Mouse (Mus musculus) thymus, adult 2 months (tissue): Measurements from ENCODE around the gene Sh3d19. TPM values are rescaled to one million over a fixed set of nuclear protein-coding genes. Genes with fewer than 3 reads are reported as not detected.
A peak's percentile ranks its signal among the peaks of the same experiment; 100 is the strongest.

Experiments used
- DNase-seq: peaks from one replicate; pipeline ENCODE4 v3.0.0; 2021
- H3K27ac ChIP-seq: fragments of 200-500 bp; 2 replicates; pipeline ENCODE4 v1.5.1; 2012; ENCODE audit warnings: low read length, control low read depth; ENCODE audit not compliant: control insufficient read depth, insufficient read depth
- H3K27me3 ChIP-seq: fragments of 200-500 bp; 2 replicates; pipeline ENCODE4 v1.6.1; 2012; ENCODE audit warnings: mild to moderate bottlenecking, low read length, moderate library complexity, mixed read lengths; ENCODE audit not compliant: control insufficient read depth, insufficient read depth
- H3K36me3 ChIP-seq: fragments of 200-500 bp; 2 replicates; pipeline ENCODE4 v1.6.1; 2012; ENCODE audit warnings: mild to moderate bottlenecking, low read length, moderate library complexity; ENCODE audit not compliant: control insufficient read depth, insufficient read depth
- H3K4me1 ChIP-seq: fragments of 200-500 bp; replicated peaks from 2 replicates; pipeline ENCODE4 v1.6.1; 2012; ENCODE audit warnings: low read length; ENCODE audit not compliant: control insufficient read depth, insufficient read depth
- H3K4me3 ChIP-seq: fragments of 200-500 bp; 2 replicates; pipeline ENCODE4 v1.5.1; 2012; ENCODE audit warnings: mild to moderate bottlenecking, low read length, control low read depth, moderate library complexity; ENCODE audit not compliant: control insufficient read depth, insufficient read depth
- CTCF ChIP-seq: fragments of 200-500 bp; IDR thresholded peaks from 2 replicates; pipeline ENCODE4 v1.5.1; 2012; ENCODE audit warnings: mild to moderate bottlenecking, control low read depth, low read length, moderate library complexity, borderline replicate concordance; ENCODE audit not compliant: control insufficient read depth, poor library complexity, insufficient read depth; ENCODE audit errors: extremely low read depth
- POLR2A ChIP-seq: fragments of 200-500 bp; IDR thresholded peaks from 2 replicates; pipeline ENCODE4 v1.6.1; 2012; ENCODE audit warnings: mild to moderate bottlenecking, low read length, control low read depth, moderate library complexity; ENCODE audit not compliant: control insufficient read depth, poor library complexity, insufficient read depth; ENCODE audit errors: extremely low read depth
- WGBS: fragments of 180-500 bp; shearing (Covaris S2); methylation state at CpG from one replicate; pipeline ENCODE4 v1.1.7; 2018; 5-methylcytosine and 5-hydroxymethylcytosine counted together
- polyA plus RNA-seq: library from polyadenylated mRNA; depleted of rRNA; stranded (reverse); fragments of >200 nt; gene quantifications from 2 replicates; pipeline ENCODE4 v1.2.3, GENCODE M21; 2012

Sh3d19 gene
- polyA plus RNA-seq, 1 experiment, result 8.7 TPM

- no peaks in the 10 kb centered on the region for H3K36me3 ChIP-seq
- H3K4me3 ChIP-seq, result no peak overlapping the region
- no peaks in the 10 kb centered on the region for H3K27me3 ChIP-seq
- TF ChIP-seq CTCF, result no peak
- TF ChIP-seq POLR2A, result no peak
- no peaks in the 10 kb centered on the region for H3K4me1 ChIP-seq
- H3K27ac ChIP-seq, result no peak overlapping the region
- DNase-seq, result no peak
Measured at GRCm38 (mm10) chr3:86122156-86122555, 151.2 kb downstream of the Sh3d19 start.

GRCm38 (mm10) chr3:86123251-86123746 is 152.4 kb downstream of the Sh3d19 start:
- Histone ChIP-seq H3K4me1 (no peaks in the 10 kb centered on the region), H3K27me3 (no peaks in the 10 kb centered on the region), H3K36me3 (no peaks in the 10 kb centered on the region), H3K4me3 (no peak overlapping the region), H3K27ac (no peak overlapping the region)
- 96% methylated on average over 8 of the region's 8 CpGs for WGBS
- DNase-seq, result no peak
- TF ChIP-seq POLR2A (no peak), CTCF (no peak)

DNA sequence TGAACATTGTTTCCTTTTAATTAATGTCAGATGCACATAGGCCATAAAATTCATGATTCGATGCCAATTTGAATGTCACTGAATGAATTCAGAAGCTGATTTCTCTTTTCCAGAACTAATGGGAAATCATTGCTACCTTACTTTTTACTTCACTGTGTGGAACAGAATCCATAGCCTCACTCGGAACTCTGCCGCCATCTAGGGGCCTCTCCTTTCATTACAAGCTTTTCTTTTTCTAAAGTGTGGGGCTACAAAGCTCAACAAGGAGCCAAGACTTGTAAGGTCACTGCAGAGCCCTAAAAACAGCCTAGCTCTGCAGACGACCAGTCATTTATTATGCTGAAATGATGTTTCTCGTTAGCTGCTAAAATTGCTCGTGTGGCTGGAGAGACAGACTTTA is 158.8 kb downstream of the Sh3d19 start:
- Histone ChIP-seq H3K36me3 (no peaks in the 10 kb centered on the region), H3K27me3 (no peaks in the 10 kb centered on the region), H3K4me3 (no peak overlapping the region), H3K4me1 (no peaks in the 10 kb centered on the region), H3K27ac (no peak overlapping the region)
- TF ChIP-seq POLR2A (no peak), CTCF (no peak)
- peak; percentile 66 for DNase-seq
- 16% methylated on average over 6 of the region's 6 CpGs for WGBS

- Histone ChIP-seq H3K27me3 (no peaks in the 10 kb centered on the region), H3K36me3 (peaks cover 37% of the 10 kb centered on the region), H3K27ac (no peak overlapping the region), H3K4me3 (no peak overlapping the region), H3K4me1 (no peaks in the 10 kb centered on the region)
- TF ChIP-seq CTCF (no peak), POLR2A (no peak)
- DNase-seq, result no peak
- 93% methylated on average over 6 of the region's 6 CpGs for WGBS
Measured at GRCm38 (mm10) chr3:86134939-86135638, 164.2 kb downstream of the Sh3d19 start.

DNA sequence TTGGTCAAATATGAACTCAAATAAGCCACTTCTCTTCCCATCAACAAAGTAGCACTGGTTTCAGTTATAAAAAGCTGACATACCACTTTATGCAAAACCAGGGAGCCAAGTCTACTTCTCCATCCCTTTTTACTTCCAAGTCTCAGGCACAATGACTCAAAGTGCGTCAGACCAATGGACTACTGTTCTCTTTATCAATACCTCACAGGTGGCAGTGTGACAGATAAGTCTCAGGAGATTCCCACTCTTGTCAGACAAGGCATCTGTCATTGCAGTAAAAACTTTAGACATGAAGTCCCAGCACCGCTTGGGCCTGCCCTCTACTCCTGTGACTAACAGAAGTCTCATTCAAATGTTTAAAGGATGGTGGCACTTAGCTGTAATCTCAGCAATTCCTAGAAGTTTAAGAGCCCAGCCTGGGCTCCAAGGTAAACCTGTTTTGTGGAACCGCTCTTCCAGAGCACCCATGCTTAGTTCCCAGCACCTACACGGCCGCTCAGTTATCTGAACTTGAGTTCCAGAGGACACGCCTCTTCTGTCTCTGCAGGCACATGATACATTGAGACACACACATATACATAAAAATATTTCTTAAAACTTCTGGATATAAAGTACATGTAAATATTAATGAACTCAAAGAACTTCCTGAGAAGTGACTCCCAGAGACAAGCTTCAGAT is 165.1 kb downstream of the Sh3d19 start:
- TF ChIP-seq POLR2A (no peak), CTCF (no peak)
- H3K27me3 ChIP-seq, result no peaks in the 10 kb centered on the region
- H3K27ac ChIP-seq, result no peak overlapping the region
- 96% methylated on average over 6 of the region's 6 CpGs for WGBS
- no peak overlapping the region for H3K4me3 ChIP-seq
- H3K4me1 ChIP-seq, result 0 out of 2 replicates have a peak, but pooled peaks cover 2% of the 10 kb centered on the region
- DNase-seq, result no peak
- H3K36me3 ChIP-seq, result peaks cover 46% of the 10 kb centered on the region

DNA sequence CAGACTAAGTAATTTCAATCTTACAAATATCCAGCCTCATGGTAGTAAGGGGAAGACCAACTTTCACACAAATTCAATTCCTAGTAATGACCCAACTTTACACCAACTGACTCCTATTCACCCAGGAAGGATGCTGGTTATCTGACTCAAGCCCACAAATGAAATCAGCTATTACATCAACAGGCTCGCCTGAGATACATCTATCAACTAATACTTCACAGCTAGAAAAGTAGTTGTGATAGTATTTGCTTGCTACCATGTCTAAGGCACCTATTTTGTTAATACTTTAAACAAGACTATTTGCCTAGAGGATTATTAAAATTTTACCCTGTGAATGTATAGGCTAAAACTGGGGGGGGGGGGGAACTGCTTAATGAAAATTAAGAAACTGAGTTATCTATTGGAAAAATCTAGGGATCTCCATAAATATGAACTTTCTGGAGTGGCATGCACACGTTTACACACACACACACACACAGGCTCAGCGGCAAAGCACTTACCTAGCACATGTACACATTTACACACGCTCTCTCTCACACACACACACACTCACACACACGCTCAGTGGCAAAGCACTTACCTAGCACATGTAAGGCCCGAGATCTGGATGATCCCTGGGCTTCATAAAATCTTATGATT is 166.1 kb downstream of the Sh3d19 start:
- no peak overlapping the region for H3K27ac ChIP-seq
- TF ChIP-seq CTCF (no peak), POLR2A (no peak)
- H3K27me3 ChIP-seq, result no peaks in the 10 kb centered on the region
- H3K4me1 ChIP-seq, result peaks cover 6% of the 10 kb centered on the region; the same call in 1 of the 2 replicates
- peaks cover 51% of the 10 kb centered on the region for H3K36me3 ChIP-seq
- DNase-seq, result no peak
- WGBS, result 96% methylated on average over 6 of the region's 6 CpGs
- no peak overlapping the region for H3K4me3 ChIP-seq
